Mouse (Mus musculus) stomach, postnatal 0 days (tissue): ENCODE results near the gene Ube2g2. TPM values are rescaled to one million over a fixed set of nuclear protein-coding genes. Genes with fewer than 3 reads are reported as not detected.

Experiments
- ATAC-seq: fragments of 200-750 bp; cut with Nextera tagmentation; 2 replicates; pipeline ENCODE4 v1.8.0; 2017; ENCODE audit not compliant: low FRiP score, low TSS enrichment
- DNase-seq: peaks from one replicate; pipeline ENCODE4 v3.0.0-alpha.2; 2016; ENCODE audit warnings: low spot score
- H3K27ac ChIP-seq: fragments of 300-500 bp; sonication (generic); replicated peaks from 2 replicates; pipeline ENCODE4 v1.5.1; 2014; ENCODE audit warnings: mild to moderate bottlenecking, control low read depth
- H3K27me3 ChIP-seq: fragments of 300-500 bp; sonication (generic); 2 replicates; pipeline ENCODE4 v1.6.1; 2014; ENCODE audit warnings: low read length; ENCODE audit not compliant: control insufficient read depth, insufficient read depth
- H3K36me3 ChIP-seq: fragments of 300-500 bp; sonication (generic); 2 replicates; pipeline ENCODE4 v1.6.1; 2014; ENCODE audit warnings: low read length, mixed read lengths; ENCODE audit not compliant: control insufficient read depth, insufficient read depth
- H3K4me1 ChIP-seq: fragments of 300-500 bp; sonication (generic); replicated peaks from 2 replicates; pipeline ENCODE4 v1.6.1; 2014; ENCODE audit warnings: antibody characterized with exemption; ENCODE audit not compliant: control insufficient read depth, insufficient read depth
- H3K4me2 ChIP-seq: fragments of 300-500 bp; sonication (generic); replicated peaks from 2 replicates; pipeline ENCODE4 v1.6.1; 2014; ENCODE audit warnings: low read depth, mild to moderate bottlenecking, control low read depth, moderate library complexity
- H3K4me3 ChIP-seq: fragments of 300-500 bp; sonication (generic); 2 replicates; pipeline ENCODE4 v1.5.1; 2014; ENCODE audit warnings: low read depth, low read length, control low read depth
- H3K9ac ChIP-seq: fragments of 300-500 bp; sonication (generic); 2 replicates; pipeline ENCODE4 v1.6.1; 2014; ENCODE audit warnings: mild to moderate bottlenecking, low read length, control low read depth, mixed read lengths
- H3K9me3 ChIP-seq: fragments of 300-500 bp; sonication (generic); 2 replicates; pipeline ENCODE4 v1.6.1; 2016; ENCODE audit warnings: low read length; ENCODE audit not compliant: control insufficient read depth
- CTCF ChIP-seq: IDR thresholded peaks from 2 replicates; pipeline ENCODE4 v1.5.1; 2016; ENCODE audit warnings: antibody characterized with exemption, low read depth, mild to moderate bottlenecking, moderate library complexity
- EP300 ChIP-seq: optimal IDR thresholded peaks from 2 replicates; pipeline ENCODE3; 2016; ENCODE audit warnings: antibody characterized with exemption
- WGBS: fragments of 180-500 bp; shearing (Covaris S2); extraction: QIAGEN DNeasy Blood & Tissue Kit; methylation state at CpG from one replicate; pipeline ENCODE4 v1.1.7; 2014; 5-methylcytosine and 5-hydroxymethylcytosine counted together
- polyA plus RNA-seq: library from polyadenylated mRNA; unstranded; fragments of >200 nt; fragmentation: Nextera tagmentation; extraction: Ambion mirVana; gene quantifications from 2 replicates; pipeline ENCODE4 v1.2.1, GENCODE M21; 2015

Ube2g2 gene
- polyA plus RNA-seq = 53.8 and 54.5 TPM in 2 replicates

GRCm38 (mm10) chr10:77622055-77622988 is at the start of gene Ube2g2:
Gene Ube2g2 (plus strand): TSS chr10:77622275.
- ATAC-seq = peak; percentile 90
- peaks cover 20% of the 10 kb centered on the region for H3K4me1 ChIP-seq
- H3K27ac ChIP-seq = peak within 1 kb of the TSS; percentile 97
- H3K9ac ChIP-seq = peak within 1 kb of the TSS; percentile 98
- WGBS = under 1% methylated on average over 96 of the region's 96 CpGs
- H3K4me3 ChIP-seq = peak within 1 kb of the TSS; percentile 99
- 0 out of 2 replicates have a peak, but pooled peaks cover 4% of the 10 kb centered on the region for H3K36me3 ChIP-seq
- TF ChIP-seq EP300 (peak; percentile 67), CTCF (no peak)
- peak; percentile 96 for DNase-seq
- no peaks in the 10 kb centered on the region for H3K9me3 ChIP-seq
- peak within 1 kb of the TSS; percentile 81 for H3K4me2 ChIP-seq
- H3K27me3 ChIP-seq = no peaks in the 10 kb centered on the region

GRCm38 (mm10) chr10:77573162-77573561 is 48.9 kb upstream of the Ube2g2 start:
- no peaks in the 10 kb centered on the region for H3K9me3 ChIP-seq
- peak overlapping the region; percentile 20; the same call in 1 of the 2 replicates for H3K27ac ChIP-seq
- DNase-seq (no peak), ATAC-seq (0 out of 2 replicates have a peak, but pooled peaks have one; percentile 22)
- no peaks in the 10 kb centered on the region for H3K36me3 ChIP-seq
- no peak overlapping the region for H3K9ac ChIP-seq
- no peak overlapping the region for H3K4me2 ChIP-seq
- 57% methylated on average over 1 of the region's 1 CpGs for WGBS
- no peak overlapping the region for H3K4me3 ChIP-seq
- TF ChIP-seq CTCF = no peak
- TF ChIP-seq EP300 = no peak
- no peaks in the 10 kb centered on the region for H3K27me3 ChIP-seq
- no peaks in the 10 kb centered on the region; the same call in 1 of the 2 replicates for H3K4me1 ChIP-seq

- Histone ChIP-seq H3K27me3 (no peaks in the 10 kb centered on the region), H3K4me2 (no peak overlapping the region), H3K4me1 (peaks cover 8% of the 10 kb centered on the region; the same call in 1 of the 2 replicates), H3K36me3 (no peaks in the 10 kb centered on the region), H3K9me3 (no peaks in the 10 kb centered on the region), H3K4me3 (no peak overlapping the region), H3K9ac (no peak overlapping the region), H3K27ac (0 out of 2 replicates have a peak overlapping the region, but pooled peaks have one; percentile 30)
- TF ChIP-seq EP300 (no peak), CTCF (no peak)
- WGBS = 50% methylated on average over 10 of the region's 10 CpGs
- DNase-seq (no peak), ATAC-seq (no peak)
Observed at GRCm38 (mm10) chr10:77580027-77580920, 41.8 kb upstream of the Ube2g2 start.

- H3K9me3 ChIP-seq = no peaks in the 10 kb centered on the region
- H3K36me3 ChIP-seq = no peaks in the 10 kb centered on the region
- peak overlapping the region; percentile 84 for H3K4me3 ChIP-seq
- H3K27ac ChIP-seq = peak overlapping the region; percentile 99
- DNase-seq (no peak), ATAC-seq (no peak)
- H3K27me3 ChIP-seq = no peaks in the 10 kb centered on the region
- peak overlapping the region; percentile 56 for H3K9ac ChIP-seq
- TF ChIP-seq CTCF (no peak), EP300 (no peak)
- WGBS = 3% methylated on average over 8 of the region's 8 CpGs
- peaks cover 8% of the 10 kb centered on the region; the same call in 1 of the 2 replicates for H3K4me1 ChIP-seq
- peak overlapping the region; percentile 71 for H3K4me2 ChIP-seq
Observed at GRCm38 (mm10) chr10:77581023-77581407, 41.1 kb upstream of the Ube2g2 start.

DNA sequence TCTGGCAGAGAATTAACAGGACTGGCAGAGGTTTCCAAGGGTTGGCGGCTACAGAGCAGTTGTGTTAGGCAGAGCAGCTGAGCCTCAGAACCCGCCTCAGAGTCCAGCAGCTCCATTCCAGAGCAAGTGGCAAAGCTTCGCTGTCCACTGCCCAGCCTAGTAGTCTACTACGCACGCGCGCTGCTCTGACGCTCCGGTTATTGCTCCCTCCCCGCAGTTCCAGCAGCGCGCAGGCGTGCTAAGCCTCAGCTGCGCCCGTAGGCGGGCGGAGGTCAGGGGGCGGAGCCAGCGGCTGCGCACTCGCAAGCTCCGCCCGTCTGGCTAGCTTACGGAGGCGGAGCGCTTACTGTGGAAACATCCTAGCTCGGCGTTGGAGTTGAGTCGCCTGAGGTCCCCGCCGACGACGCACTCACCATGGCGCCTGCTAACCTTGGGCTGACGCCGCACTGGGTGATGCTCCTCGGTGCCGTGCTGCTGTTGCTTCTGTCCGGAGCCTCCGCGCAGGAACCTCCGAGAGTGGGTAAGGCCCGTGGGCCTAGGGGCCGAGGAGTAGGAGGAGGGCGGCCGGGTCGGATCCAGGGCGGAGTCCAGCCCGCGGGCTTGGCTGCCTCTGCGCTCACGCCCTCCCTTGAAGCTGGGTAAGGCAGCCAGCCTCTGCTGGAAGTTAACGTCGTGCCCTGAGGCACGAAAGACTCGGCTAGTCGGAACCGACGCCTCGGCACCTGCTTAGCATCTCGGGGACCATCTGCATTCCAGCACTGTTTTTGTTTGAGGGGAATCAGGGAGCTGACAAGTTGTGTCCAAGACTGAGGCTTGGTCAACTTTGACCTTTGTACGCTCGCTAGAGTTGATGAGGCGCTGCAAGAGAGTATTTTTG is 40.4 kb upstream of the Ube2g2 start, which contains the start of gene Pttg1ip:
TSS of gene Pttg1ip (plus strand) at position 313 of the 877 bp plus-strand sequence.
- WGBS = under 1% methylated on average over 64 of the region's 64 CpGs
- peak within 1 kb of the TSS; percentile 92 for H3K9ac ChIP-seq
- DNase-seq (peak; percentile 97), ATAC-seq (peak; percentile 93)
- TF ChIP-seq EP300 (no peak), CTCF (no peak)
- no peaks in the 10 kb centered on the region for H3K9me3 ChIP-seq
- no peaks in the 10 kb centered on the region for H3K36me3 ChIP-seq
- H3K4me2 ChIP-seq = peak within 1 kb of the TSS; percentile 71
- H3K4me3 ChIP-seq = peak within 1 kb of the TSS; percentile 84
- no peaks in the 10 kb centered on the region for H3K27me3 ChIP-seq
- peak within 1 kb of the TSS; percentile 99 for H3K27ac ChIP-seq
- H3K4me1 ChIP-seq = peaks cover 8% of the 10 kb centered on the region; the same call in 1 of the 2 replicates
